Mouse (Mus musculus): Measurements from ENCODE around the gene Apob.
A peak's percentile ranks its signal among the peaks of the same experiment; 100 is the strongest.

- no peak for TF ChIP-seq CTCF (conservative IDR thresholded peaks at IDR 0.05; ENCODE audit: low read length)
- TF ChIP-seq NANOG (IDR thresholded peaks at IDR 0.05; ENCODE audit: borderline replicate concordance, low read length) = peak; percentile 16; the same call in 1 of the 2 replicates
- TF ChIP-seq POU5F1 (IDR thresholded peaks at IDR 0.05; ENCODE audit: borderline replicate concordance, low read length) = no peak
These were observed 45.0 kb upstream of the Apob start for GRCm38 (mm10) chr12:7932405-7932920.

All from E14TG2a.4 (cell line).